Mouse (Mus musculus): ENCODE measurements around the gene Ppp4r4. TPM values are rescaled to one million over a fixed set of nuclear protein-coding genes. Genes with fewer than 3 reads are reported as not detected.
"Not testable (repeated sequence)": the region's sequence is repeated elsewhere in the genome, so short reads cannot be mapped to it uniquely, and the experiment has no call there.

Ppp4r4 gene
- total RNA-seq, 1 experiment from 2014 or later: 5.3 TPM

DNA sequence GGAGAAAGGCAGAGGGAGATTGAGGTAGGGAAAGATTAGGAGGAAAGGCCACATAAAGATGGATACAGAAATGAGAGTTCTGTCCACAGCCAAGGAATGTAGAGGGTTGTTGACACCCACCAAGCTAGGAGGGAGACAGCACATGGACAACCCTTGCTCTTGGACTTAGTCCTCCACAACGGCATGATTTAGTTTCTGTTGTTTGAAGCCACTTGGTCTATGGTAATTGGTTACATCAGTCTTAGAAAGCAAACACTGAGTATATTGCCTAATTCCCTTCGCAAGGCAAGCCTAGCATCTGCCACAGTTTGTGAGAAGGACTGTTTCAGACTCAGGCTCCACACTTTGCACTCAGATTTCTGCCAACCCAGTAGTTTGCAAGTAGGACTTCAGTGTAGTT lies 103.8 kb downstream of the Ppp4r4 start:
- DNase-seq: no peak

DNA sequence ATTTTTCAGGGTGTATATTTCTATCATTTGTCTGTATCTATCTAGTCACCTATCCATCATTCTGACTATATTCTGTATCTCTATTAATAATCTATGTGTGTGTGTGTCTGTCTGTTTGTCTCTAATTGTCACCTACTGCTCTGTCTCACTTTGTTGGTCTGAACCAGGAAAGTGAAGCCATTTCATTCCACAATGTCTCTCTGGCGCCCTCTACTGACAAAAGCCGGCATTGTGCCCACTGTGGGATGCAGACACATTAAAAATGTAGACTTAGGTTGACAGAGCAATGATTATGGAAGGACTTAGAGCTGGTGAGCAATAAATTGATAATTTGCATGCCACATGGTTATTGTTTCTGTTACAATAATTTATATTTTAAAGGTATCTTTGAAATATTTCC lies 111.3 kb downstream of the Ppp4r4 start:
- DNase-seq: peak; percentile 89

DNA sequence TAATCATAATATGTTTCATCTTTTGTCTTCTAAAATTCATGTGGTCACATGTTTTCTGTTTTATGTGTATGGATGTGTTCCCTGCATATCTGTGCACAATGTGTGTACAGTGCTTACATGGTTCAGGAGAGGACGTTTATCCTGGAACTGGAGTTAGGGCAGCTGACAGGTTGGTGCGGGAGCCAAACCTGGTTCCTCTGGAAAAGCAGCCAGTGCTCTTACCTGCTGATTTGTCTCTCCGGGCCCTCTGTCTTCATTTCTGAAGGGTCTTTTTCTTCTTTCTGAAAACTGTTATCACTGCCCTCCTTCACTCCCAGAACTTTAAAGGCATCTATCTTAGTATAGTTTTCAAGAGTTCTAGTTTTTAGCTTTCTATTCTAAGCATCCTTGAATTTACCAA lies 111.7 kb downstream of the Ppp4r4 start:
- DNase-seq: no peak

DNA sequence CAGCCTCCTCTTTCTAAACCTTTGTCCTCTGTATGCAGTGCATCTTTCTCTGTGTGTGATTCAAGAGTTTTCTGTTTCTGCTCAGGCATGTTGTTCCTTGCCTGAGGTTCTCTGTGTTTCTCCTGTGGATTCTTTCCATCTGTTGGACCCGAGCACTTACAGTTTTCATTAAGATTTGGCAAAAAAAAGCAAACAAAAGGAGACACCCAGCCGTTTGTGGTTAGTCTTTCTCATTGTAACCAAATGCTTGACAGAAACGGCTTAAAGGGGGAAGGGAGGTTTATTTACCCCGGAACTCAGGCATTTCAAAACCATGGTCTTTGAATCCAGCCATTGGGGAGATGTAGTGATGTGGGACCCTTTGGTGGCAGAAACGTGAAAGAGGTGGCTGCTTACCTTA lies 112.5 kb downstream of the Ppp4r4 start:
- no peak for DNase-seq

DNA sequence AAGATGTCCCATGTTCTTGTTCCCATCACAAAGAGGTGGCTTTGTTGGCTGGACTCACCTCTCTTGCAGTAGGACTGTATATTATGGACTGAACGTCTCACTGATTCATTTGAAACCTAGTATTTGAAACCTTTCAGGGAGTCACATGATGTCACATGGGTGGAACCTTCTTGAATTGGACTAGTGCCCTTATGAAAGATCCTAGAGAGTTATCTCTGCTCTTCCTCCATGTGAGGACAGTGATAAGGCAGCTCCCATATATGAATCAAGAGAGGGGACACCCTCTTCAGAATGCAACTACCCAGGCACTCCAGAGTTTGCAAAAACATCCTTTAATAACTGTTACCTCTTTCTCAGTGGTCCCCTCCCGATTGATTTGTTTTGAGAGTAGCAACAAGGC lies 114.2 kb downstream of the Ppp4r4 start:
- no peak for DNase-seq

DNA sequence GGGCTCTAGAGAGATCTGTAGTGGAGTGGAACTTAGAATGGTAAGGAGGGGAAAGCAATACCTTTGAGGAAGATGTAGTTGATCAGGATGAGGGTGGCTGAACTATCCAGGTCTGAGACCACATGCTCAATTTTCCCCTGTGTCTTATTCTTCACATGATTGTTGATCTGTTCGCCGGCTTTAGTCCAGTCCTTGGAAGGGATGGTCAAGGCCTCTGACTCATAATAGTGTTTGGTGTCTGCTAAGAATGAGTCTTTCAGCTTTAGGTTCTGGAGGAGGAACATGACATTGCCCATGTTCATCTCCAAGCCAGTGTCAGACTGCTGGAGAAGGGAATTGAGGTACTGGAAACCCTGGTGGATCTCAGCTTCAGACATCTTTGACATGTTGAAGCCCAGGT lies 121.8 kb downstream of the Ppp4r4 start:
- DNase-seq: no peak

DNA sequence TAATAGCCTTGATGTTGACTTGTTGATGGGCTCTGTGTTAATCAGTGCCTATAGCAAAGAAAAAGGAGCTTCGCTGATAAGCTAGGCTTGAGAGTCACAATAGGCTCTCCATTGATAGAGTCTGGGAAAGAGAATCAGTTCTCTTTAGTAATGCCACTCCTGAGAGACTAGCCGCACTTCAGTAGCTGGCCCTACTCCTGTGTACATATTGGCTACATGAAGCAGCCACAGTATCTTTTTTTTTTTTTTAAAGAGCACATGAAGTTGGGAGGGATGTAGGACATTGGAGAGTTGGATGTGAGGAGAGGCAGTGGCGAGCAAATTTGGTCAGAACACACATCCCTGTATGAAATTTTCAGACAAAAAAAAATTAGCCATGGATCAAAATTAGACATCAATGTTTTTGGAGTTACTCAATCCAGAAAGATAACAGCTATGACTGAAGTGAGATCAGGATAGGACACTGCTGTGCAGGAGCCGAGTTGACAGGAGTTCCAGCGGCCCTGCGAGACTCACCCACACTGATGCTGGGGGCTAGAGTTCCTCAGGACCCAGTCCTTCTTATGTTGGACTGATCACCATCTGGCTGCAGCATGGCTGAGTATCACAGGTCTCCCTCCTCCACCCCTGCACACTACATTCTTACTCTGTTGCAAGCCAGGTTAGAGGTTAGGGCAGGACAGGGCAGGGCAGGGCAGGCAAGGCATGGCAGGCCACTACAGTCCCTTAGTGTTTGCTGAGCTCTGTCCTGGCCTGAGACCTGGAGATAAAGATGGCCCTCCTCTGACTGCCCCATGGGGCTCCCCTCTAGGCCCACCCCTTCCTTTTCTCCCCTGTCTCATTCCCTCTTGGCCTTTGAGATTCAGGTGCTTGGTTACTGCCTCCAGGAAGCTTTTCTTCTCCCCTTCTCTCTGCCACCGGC lies 123.3 kb downstream of the Ppp4r4 start:
- no peak for DNase-seq

DNA sequence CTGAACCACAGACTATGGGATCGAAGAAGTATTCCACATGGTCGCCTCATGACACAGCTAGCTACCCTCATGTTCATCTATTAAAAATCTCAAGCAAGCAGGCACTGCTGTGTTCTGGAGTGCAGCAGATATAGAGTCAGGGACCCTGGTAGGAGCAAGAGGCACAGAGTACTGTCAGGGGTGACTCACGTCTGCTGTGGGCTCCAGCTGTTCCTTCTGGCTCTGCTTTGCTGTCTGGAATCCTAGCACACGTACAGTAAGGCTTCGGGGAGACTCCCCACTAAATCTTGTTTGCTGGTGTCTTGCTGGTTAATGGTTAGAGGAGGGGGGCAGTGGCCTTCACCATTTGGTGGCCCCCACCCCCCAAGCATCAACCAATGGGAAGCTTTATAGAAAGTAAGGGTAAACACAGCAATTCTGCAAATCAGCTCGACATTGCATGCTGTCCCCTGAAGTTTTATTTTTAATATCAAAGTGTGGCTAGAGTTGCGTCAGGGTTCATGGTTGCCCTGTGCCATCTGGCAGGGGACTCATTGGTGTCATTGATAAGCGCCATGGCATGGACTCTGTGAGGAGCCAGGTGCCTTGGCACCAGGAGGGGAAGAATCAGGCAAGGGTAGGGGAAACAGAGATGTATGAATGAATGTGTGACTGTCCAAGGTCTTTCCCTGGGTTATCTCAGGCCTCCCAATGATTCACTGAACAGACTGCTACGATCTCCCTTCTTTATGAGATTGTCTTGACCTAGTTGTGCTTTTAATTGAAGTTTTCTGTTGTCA lies 125.0 kb downstream of the Ppp4r4 start, which contains the start of gene Serpina6:
TSS of gene Serpina6 (minus strand) at position 365 of the 779 bp plus-strand sequence.
- DNase-seq: no peak

DNA sequence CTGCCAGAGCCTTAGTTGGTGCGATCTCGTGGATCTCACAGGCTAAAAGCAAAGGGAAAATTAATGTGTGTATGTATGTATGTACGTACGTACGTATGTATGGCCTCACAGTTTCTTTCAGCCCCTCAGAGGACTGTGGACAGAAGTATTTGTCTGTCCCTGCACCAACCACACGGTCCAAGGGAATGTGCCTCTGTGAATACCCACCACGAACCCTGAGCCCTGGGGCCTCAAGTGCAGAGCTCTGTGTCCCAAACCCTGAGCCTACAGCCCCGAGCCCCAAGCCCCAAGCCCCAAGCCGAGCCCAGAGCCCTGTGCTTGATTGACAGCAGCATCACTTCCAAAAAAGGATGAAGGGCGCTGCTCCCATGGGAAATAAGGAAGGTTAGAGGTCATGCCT lies 125.9 kb downstream of the Ppp4r4 start:
- no peak for DNase-seq

DNA sequence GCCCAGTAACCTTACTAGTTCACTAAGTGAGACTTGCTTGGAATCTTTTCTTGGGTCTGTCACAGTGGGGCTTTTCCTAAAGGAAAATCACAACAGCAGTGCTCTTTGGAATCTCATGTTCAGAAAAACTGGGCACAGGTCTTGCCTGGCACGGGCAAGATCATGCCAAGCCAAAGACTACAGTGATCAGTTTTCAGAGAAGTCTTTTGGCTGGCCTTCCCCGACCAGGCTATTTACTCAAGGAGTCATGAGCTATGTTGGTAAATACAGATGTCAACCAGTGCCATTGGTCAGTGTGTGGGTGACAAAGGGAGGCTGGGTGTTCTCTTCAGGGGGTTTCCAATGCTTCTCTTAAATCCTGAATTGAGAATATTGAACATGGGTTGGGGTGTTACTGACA lies 127.1 kb downstream of the Ppp4r4 start:
- no peak for DNase-seq

DNA sequence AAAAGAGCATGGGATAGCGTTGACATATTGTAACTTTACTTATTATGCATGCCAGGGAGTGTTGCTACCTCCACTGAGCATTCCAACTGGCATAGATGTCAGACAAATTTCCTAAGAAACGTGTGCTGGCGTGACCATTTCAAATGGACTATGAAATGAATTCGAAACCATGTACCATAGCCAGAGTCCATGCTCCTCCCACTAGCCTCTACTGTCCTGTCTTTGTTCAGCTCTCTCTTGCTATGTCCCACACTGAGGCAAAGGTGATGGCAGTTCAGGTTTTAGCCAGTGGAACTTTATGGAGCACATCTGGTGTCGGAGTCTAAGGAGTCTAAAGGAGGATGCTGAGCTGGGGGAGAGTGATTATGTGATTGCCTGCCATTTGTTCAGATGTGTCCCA lies 128.0 kb downstream of the Ppp4r4 start:
- no peak for DNase-seq

DNA sequence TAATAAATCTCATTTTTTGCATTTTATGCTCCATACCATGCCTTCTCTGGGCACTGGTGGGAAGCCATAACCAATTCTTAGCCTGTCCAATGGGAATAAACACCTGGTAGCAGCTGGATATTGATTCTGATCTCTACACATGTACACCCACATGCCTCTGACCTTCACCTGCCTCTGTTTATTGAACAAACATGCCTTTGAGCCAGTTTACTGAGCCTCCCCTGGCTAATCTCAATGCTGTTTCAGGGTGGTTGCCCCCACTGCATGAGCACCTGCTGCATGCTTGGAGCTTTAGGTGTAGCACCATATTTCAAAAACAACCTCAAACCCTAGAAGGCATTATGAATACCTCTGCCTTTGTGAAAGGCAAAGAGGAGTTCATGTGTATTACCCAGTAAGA lies 130.0 kb downstream of the Ppp4r4 start:
- DNase-seq: not testable (repeated sequence)

Other genes starting within 250 kb of the Ppp4r4 start
- gene Fam181a, start 221.3 kb upstream of the Ppp4r4 start, total RNA-seq (2021): not detected in 2 replicates
- gene Asb2, start 176.3 kb upstream of the Ppp4r4 start, total RNA-seq (2021): 0.85 and 1.4 TPM in 2 replicates
- 3.5 and 3.9 TPM in 2 replicates for gene Otub2, start 143.6 kb upstream of the Ppp4r4 start, total RNA-seq (2021)
- gene 9330161L09Rik, start 124.5 kb upstream of the Ppp4r4 start, total RNA-seq (2021): 1.3 and 1.6 TPM in 2 replicates
- 109 TPM in 2 replicates for gene Ddx24, start 106.5 kb upstream of the Ppp4r4 start, total RNA-seq (2021)
- 843 and 1,153 TPM in 2 replicates for gene Ifi27, start 98.1 kb upstream of the Ppp4r4 start, total RNA-seq (2021)
- 30.3 and 36.9 TPM in 2 replicates for gene Ifi27l2a, start 88.6 kb upstream of the Ppp4r4 start, total RNA-seq (2021)
- gene Ifi27l2b, start 75.1 kb upstream of the Ppp4r4 start, total RNA-seq (2021): not detected in 2 replicates
- 0.36 and 2.9 TPM in 2 replicates for gene Serpina10, start 99.2 kb downstream of the Ppp4r4 start, total RNA-seq (2021)
- 0.39 and 3.9 TPM in 2 replicates for gene Serpina6, start 124.9 kb downstream of the Ppp4r4 start, total RNA-seq (2021)
- gene Serpina16, start 143.9 kb downstream of the Ppp4r4 start, total RNA-seq (2021): not detected in 2 replicates
- not detected in 2 replicates for gene Serpina1f, start 163.2 kb downstream of the Ppp4r4 start, total RNA-seq (2021)
- gene Serpina1d, start 241.3 kb downstream of the Ppp4r4 start, total RNA-seq (2021): 0.24 and 34.4 TPM in 2 replicates

All from adrenal gland, postnatal 25 days (tissue).